Mouse (Mus musculus) lung, postnatal 10 days (tissue): ENCODE measurements at regions not wholly inside any gene's neighbourhood (a gene's known extent, or its start where the extent isn't known, plus 50 kb on each side); places are given as distances from the start of the nearest gene placed in this dataset.

Experiments used
- DNase-seq: peaks from one replicate; pipeline ENCODE4 v3.0.0; 2021

GRCm38 (mm10) chr2:51447616-51448015 lies 179.7 kb upstream of the Tas2r134 start:
- DNase-seq: no peak

- no peak for DNase-seq
Measured at GRCm38 (mm10) chr2:51444386-51445080, 182.8 kb upstream of the Tas2r134 start.

DNA sequence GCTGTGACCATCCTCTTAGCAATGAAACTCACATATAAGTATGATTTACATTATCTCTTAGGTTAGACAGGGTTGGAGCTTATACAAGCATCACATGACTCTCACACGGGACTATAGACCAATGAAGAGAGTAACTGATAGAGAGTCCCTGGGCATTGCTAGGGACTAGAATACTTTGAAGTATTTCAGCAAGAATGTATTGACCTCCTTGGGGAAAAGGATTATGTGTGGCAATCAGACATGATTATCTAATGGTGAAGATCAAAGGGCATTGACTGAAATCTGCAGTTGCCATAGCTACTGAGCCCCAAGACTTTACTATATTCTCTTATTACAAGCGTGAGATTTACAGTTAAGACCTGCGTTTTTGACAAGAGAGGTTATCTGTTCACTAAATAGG lies 183.4 kb upstream of the Tas2r134 start:
- no peak for DNase-seq

- no peak for DNase-seq
Measured at GRCm38 (mm10) chr2:51439047-51439446, 188.3 kb upstream of the Tas2r134 start.

- DNase-seq: peak; percentile 28
Measured at GRCm38 (mm10) chr2:51436590-51436989, 190.7 kb upstream of the Tas2r134 start.

DNA sequence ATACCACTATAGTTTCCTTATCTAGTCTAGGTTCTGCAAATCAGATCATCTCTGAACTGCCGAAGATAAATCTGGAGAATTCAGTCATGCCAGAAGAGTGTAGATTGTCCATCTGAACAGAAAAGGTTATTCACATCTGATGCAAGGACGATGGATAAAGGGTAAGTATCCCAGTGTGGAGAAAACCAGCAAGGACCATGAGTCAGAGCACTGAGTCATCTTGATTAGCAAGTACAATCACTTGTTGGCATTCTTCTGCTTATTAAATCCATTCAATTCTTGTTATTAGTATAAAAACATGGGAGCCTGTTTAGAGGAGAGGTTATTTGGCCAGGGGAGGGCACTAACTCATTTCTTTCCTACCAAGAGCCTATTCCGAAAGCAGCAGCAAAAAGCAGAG lies 195.7 kb upstream of the Tas2r134 start:
- no peak for DNase-seq

GRCm38 (mm10) chr2:51429716-51430115 lies 197.6 kb upstream of the Tas2r134 start:
- no peak for DNase-seq

DNA sequence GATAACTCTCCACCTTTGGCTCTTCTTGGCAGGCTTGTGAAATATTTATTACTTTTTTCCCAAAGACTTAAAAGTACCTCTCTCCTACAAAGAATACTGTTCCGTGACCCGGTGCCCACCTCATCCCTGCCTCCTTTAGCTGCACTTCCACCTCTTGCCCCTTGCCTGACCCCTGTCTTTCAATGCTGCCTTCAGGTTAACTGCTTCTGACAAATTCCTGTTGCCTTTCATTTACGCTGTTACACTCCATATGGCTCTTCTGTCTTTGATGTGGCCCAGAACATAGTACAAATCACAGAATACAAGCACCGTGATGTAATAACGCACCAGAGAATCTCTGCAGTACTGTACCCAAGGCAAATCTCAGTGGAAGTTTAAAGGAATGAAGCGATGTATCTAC lies 204.9 kb upstream of the Tas2r134 start:
- no peak for DNase-seq

DNA sequence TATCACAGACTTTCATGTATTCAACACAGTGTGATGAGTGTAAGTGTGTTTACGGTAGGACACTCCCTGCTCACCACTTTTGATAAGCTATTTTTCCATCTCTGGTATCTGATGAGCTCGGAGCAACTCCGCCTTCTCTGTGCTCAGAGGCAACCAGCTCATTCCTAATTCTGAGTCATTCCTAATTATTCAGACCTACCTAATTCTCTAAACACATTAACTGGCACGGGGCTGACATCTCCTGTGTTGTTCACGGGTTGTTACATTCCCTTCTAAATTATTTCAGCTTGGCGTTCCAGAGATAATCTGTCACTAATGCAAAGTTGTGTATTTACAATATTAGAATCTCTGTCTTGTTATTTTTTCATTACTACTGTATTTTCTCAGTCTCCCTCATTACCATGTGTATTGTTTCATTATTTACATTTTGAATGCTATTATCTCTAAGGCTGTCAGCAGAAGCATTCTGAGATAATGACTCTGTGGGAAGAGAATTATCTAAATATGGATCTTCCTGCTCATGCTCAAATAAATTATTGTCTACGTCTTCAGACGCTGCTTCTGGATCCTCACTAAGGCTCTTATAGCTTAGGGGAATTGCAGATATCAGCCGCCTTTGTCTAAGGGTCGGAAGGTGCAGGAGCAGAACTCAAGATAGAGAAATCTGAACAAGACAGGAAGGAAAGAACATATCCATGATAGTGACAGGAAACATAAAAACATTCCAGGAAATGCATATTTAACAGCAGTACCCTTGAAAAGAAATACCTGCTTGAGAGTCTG lies 209.2 kb upstream of the Tas2r134 start:
- no peak for DNase-seq

- no peak for DNase-seq
Measured at GRCm38 (mm10) chr2:51388390-51388789, 238.9 kb upstream of the Tas2r134 start.

DNA sequence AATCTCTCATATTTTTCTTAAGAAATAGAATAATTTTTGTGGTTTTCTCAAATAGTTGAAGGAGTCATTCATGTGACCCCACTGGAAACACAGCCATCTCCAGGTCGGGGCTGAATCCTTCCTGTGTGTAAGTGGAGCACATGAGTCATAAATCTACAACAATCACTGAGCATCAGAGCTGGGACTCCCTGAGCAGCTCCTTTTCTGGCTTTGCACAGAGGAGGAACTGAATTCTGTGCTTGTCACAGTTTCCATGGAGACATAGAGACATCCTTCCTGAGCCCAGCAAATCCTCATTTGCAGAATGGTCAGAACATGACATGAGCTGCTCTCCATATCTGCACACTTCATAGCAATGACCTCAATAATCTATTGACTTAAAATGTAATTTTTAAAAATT lies 238.2 kb upstream of the Rnd3 start:
- DNase-seq: no peak

- no peak for DNase-seq
Measured at GRCm38 (mm10) chr2:51376597-51376996, 227.7 kb upstream of the Rnd3 start.

- no peak for DNase-seq
Measured at GRCm38 (mm10) chr2:51374636-51375035, 225.7 kb upstream of the Rnd3 start.

GRCm38 (mm10) chr2:51372771-51373170 lies 223.9 kb upstream of the Rnd3 start:
- peak; percentile 10 for DNase-seq

DNA sequence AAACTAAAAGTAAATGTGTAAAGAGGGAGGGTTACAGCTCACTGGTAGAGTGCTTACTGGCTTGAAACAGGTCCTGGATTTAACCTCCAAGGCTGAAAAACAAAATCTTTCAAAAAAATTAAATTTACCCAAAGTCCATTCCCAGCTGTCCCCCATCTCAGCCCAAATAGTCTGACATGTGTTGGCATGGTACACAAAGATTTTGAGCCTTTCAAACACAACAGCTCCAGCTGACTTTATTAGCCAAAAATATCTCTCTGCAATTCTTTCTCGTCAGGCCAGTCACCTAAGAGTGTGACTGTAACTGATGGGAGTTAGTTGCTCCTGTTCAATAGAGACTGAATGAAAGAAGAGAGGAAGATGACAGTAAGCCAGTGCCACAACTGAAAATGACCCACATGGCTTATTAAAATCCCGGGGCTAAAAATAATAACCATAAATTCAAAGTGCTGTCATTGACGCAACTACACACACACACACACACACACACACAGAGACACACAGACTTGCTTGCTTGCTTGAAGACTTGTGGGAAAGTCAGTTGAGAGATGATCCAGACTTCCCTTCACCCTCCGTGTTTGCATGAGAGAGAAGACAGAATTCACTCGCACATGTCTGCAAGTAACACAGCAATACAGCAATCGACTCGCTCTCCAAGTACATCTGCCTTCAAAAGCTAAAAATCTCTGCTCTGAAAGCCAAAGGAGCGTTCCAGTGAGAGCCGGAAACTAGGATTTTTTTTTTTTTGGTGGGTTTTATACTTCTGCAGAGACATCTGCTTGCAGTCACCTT lies 214.1 kb upstream of the Rnd3 start:
- DNase-seq: peak; percentile 25

GRCm38 (mm10) chr2:51355281-51355680 lies 206.4 kb upstream of the Rnd3 start:
- DNase-seq: no peak

DNA sequence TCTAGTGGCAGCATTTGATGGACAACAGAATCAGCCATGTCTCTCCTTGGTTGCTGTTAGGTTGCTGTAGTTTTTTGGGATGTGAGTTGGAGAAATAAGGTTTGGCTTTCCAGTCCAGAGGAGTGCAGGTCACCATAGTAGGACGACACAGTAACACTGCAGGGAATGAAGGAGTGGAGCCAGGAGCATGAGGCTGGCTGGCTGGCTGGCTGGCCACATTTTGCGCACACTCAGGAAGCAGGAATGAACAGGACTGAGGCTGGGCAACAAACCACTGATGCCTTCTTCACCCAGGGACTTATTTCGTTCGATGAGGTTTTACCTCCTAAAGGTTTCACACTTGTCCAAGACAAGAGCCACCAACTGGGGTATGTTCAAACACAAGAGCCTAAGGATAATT lies 205.9 kb upstream of the Rnd3 start:
- DNase-seq: no peak

GRCm38 (mm10) chr2:51349614-51350013 lies 200.7 kb upstream of the Rnd3 start:
- no peak for DNase-seq

DNA sequence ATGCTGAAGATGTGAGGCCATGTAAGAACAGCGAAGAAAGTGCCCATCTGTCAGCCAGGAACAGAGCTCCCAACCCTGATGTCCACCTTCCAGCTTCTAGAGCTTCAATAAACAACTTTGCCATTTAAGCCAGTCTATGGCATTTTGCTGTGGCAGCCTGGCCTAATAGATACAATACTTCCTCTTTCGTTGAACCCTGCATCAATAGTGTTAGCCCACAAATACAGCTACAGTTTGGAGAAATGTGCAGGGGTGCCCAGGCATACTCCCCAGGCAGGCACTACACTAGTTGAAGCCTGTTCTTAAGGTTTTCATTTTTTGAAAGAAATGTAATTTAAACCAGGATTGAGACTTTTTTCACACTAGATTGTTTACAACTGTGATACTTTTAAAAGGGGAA lies 199.9 kb upstream of the Rnd3 start:
- DNase-seq: no peak

DNA sequence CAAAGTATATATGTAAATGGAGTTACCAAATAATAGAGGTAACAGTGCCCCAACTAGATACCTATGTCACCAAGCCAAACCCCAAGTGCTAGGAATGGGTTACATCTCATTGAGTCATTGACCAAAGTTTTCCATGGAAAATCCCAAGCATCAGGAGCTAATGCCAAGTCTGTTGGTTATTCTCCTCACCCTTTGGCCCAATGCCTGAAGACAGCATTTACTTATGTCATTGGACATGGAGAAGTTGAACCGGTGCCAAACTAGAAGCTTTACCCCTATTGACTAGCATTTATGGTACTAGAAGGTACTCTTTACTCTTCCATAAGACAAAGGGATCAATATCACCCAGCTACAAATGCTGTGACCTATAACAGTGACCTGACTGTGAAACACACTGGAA lies 198.2 kb upstream of the Rnd3 start:
- no peak for DNase-seq

DNA sequence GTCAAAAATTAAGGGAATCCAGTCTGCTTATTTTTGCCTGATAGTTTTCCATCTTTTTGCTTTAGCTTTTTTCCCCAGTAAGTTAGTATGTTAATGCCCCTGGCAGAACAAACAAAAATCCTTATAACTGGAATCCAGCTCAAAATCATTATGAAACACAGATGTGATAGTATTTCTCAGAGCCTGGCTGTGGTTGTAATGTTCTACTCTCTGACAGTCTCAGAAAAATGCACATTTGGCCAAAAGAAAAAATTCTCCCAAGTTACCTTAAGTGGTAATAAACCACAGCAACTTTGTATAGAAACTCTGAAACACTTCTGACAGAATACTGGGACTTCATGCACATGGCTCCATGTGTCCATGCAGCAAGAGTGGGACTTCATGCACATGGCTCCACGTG lies 193.5 kb upstream of the Rnd3 start:
- DNase-seq: no peak

DNA sequence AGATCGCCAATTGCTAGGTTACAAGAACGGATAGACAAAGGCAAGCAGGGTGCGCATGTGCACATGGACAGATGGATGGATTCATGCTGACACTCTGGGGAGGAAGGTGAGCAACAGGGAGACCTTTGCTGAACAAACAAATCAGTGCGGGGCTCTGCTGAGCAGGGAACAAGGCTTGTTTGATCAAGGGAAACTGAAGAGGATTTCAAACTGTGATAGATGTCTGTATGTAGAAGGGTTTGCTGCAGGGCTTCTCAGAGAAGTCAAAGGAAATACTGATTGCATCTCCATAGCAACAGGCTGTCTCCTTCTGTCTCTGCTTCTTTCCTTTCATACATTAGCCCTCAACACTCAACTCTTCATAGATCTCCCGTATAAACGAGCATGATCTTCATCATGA lies 185.5 kb upstream of the Rnd3 start:
- DNase-seq: no peak

DNA sequence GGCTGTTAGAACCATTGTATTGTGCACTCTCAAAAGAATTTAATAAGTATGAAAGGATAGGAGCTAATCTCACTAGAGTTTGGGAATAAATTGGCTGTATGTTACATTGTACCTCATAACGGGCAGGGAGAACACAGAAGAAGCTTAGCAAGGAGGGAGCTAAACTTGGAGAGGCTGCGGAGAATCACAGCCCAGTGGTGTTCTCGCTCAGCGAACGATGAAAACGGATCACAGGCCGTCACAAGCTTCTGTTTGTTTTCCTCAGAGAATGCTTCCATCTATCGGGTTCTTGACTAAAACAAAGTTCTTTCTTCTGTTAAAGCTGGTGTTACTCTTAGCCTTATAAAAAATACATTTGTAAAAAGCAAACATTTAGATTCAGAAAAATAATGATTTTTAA lies 178.2 kb upstream of the Rnd3 start:
- DNase-seq: no peak

- no peak for DNase-seq
Measured at GRCm38 (mm10) chr2:51321676-51322075, 172.8 kb upstream of the Rnd3 start.
